Mouse (Mus musculus) lung, adult 2 months (tissue): ENCODE measurements at regions not wholly inside any gene's neighbourhood (a gene's known extent, or its start where the extent isn't known, plus 50 kb on each side); places are given as distances from the start of the nearest gene placed in this dataset.

Experiments
- DNase-seq: peaks from one replicate; pipeline ENCODE4 v3.0.0; 2022
- H3K4me1 ChIP-seq: fragments of 200-500 bp; 2 replicates; pipeline ENCODE4 v1.6.1; 2011; ENCODE audit warnings: low read length; ENCODE audit not compliant: control insufficient read depth, insufficient read depth
- H3K4me3 ChIP-seq: fragments of 200-500 bp; replicated peaks from 2 replicates; pipeline ENCODE3; 2011; ENCODE audit warnings: low read depth, mild to moderate bottlenecking, control low read depth, low read length; ENCODE audit errors: extremely low read depth
- CTCF ChIP-seq: fragments of 200-500 bp; IDR thresholded peaks from 2 replicates; pipeline ENCODE4 v1.5.1; 2011; ENCODE audit warnings: mild to moderate bottlenecking, low read length, control low read depth; ENCODE audit not compliant: insufficient read depth
- POLR2A ChIP-seq: fragments of 200-500 bp; IDR thresholded peaks from 2 replicates; pipeline ENCODE4 v1.6.1; 2011; ENCODE audit warnings: low read depth, mild to moderate bottlenecking, control low read depth, low read length, borderline replicate concordance; ENCODE audit errors: extremely low read depth
- WGBS: fragments of 180-500 bp; shearing (Covaris S2); methylation state at CpG from one replicate; pipeline ENCODE4 v1.1.7; 2018; 5-methylcytosine and 5-hydroxymethylcytosine counted together

GRCm38 (mm10) chr3:103496683-103497082 is 78.3 kb upstream of the Syt6 start:
- 81% methylated on average over 3 of the region's 3 CpGs for WGBS
- TF ChIP-seq CTCF: no peak
- no peak for TF ChIP-seq POLR2A
- no peak overlapping the region for H3K4me3 ChIP-seq
- H3K4me1 ChIP-seq: no peaks in the 10 kb centered on the region
- DNase-seq: no peak

- H3K4me3 ChIP-seq: no peak overlapping the region
Measured at GRCm38 (mm10) chr3:103497696-103498095, 77.3 kb upstream of the Syt6 start.

GRCm38 (mm10) chr3:103498458-103498857 is 76.6 kb upstream of the Syt6 start:
- TF ChIP-seq CTCF (no peak), POLR2A (no peak)
- no peak overlapping the region for H3K4me3 ChIP-seq
- WGBS: 89% methylated on average over 4 of the region's 4 CpGs
- H3K4me1 ChIP-seq: no peaks in the 10 kb centered on the region
- DNase-seq: no peak

More at GRCm38 (mm10) chr3:103497696-103498095, 77.3 kb upstream of the Syt6 start:
- H3K4me1 ChIP-seq: no peaks in the 10 kb centered on the region
- 80% methylated on average over 3 of the region's 3 CpGs for WGBS
- DNase-seq: no peak
- no peak for TF ChIP-seq POLR2A
- TF ChIP-seq CTCF: no peak

GRCm38 (mm10) chr3:103499801-103500200 is 75.2 kb upstream of the Syt6 start:
- WGBS: 47% methylated on average over 1 of the region's 1 CpGs
- TF ChIP-seq CTCF: no peak
- no peak for TF ChIP-seq POLR2A
- no peak overlapping the region for H3K4me3 ChIP-seq
- DNase-seq: no peak
- H3K4me1 ChIP-seq: no peaks in the 10 kb centered on the region

GRCm38 (mm10) chr3:103500366-103500765 is 74.7 kb upstream of the Syt6 start:
- no peak for DNase-seq
- 51% methylated on average over 4 of the region's 4 CpGs for WGBS
- Histone ChIP-seq H3K4me1 (no peaks in the 10 kb centered on the region), H3K4me3 (no peak overlapping the region)
- no peak for TF ChIP-seq CTCF
- no peak for TF ChIP-seq POLR2A

GRCm38 (mm10) chr3:103504160-103504559 is 70.9 kb upstream of the Syt6 start:
- WGBS: 70% methylated on average over 3 of the region's 3 CpGs
- no peak for DNase-seq
- no peak for TF ChIP-seq CTCF
- Histone ChIP-seq H3K4me1 (no peaks in the 10 kb centered on the region), H3K4me3 (no peak overlapping the region)

- no peak for TF ChIP-seq CTCF
- no peak for TF ChIP-seq POLR2A
- Histone ChIP-seq H3K4me1 (no peaks in the 10 kb centered on the region), H3K4me3 (no peak overlapping the region)
- 64% methylated on average over 6 of the region's 6 CpGs for WGBS
- no peak for DNase-seq
Measured at GRCm38 (mm10) chr3:103513411-103513810, 61.6 kb upstream of the Syt6 start.

- no peak for TF ChIP-seq POLR2A
- TF ChIP-seq CTCF: no peak
- no peak for DNase-seq
- no peak overlapping the region for H3K4me3 ChIP-seq
Measured at GRCm38 (mm10) chr3:103514061-103514460, 61.0 kb upstream of the Syt6 start.

GRCm38 (mm10) chr3:103515946-103516345 is 59.1 kb upstream of the Syt6 start:
- Histone ChIP-seq H3K4me1 (no peaks in the 10 kb centered on the region), H3K4me3 (no peak overlapping the region)
- 61% methylated on average over 5 of the region's 5 CpGs for WGBS
- no peak for TF ChIP-seq CTCF
- no peak for TF ChIP-seq POLR2A
- no peak for DNase-seq

More at GRCm38 (mm10) chr3:103514061-103514460, 61.0 kb upstream of the Syt6 start:
- no peaks in the 10 kb centered on the region for H3K4me1 ChIP-seq
- WGBS: 46% methylated on average over 7 of the region's 7 CpGs

- H3K4me1 ChIP-seq: no peaks in the 10 kb centered on the region
- TF ChIP-seq CTCF: no peak
- no peak for TF ChIP-seq POLR2A
- no peak for DNase-seq
- 62% methylated on average over 8 of the region's 8 CpGs for WGBS
- H3K4me3 ChIP-seq: no peak overlapping the region
Measured at GRCm38 (mm10) chr3:103517376-103518304, 57.4 kb upstream of the Syt6 start.
